Mouse (Mus musculus) testis, adult 2 months (tissue): ENCODE results near the gene Zfp799.

Experiments used
- CTCF ChIP-seq: fragments of 200-500 bp; IDR thresholded peaks from 2 replicates; pipeline ENCODE4 v1.5.1; 2012; ENCODE audit warnings: low read depth, mild to moderate bottlenecking, inconsistent platforms, low read length, moderate library complexity; ENCODE audit not compliant: control insufficient read depth, insufficient read depth, insufficient replicate concordance
- POLR2A ChIP-seq: fragments of 200-500 bp; IDR thresholded peaks from 2 replicates; pipeline ENCODE4 v1.6.1; 2012; ENCODE audit warnings: low read depth, mild to moderate bottlenecking, inconsistent platforms, low read length, moderate library complexity; ENCODE audit not compliant: control insufficient read depth

DNA sequence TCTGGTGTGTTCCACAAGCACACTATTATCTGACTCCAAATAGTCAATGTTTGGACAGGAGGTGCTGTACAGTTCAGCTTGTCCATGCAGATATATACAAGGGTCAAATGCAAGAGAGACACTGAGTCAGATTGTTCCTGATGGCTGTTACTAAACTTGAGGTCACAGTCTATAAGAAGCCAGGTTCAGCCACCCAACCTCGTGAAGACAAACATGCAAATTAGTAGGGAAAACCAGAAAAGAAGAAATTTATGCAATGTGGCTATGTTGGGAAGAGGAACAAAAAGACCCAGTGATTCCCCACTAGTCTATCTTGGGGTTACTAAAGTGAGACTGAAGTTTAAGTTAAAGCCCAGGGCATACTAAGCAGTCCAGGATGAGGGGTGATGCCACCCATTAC, 19.4 kb downstream of the Zfp799 start:
- no peak for TF ChIP-seq POLR2A
- no peak for TF ChIP-seq CTCF
